Mouse (Mus musculus) stomach, postnatal 0 days (tissue): Measurements from ENCODE around the gene Lingo2.

Source experiments
- CTCF ChIP-seq: IDR thresholded peaks from 2 replicates; pipeline ENCODE4 v1.5.1; 2016; ENCODE audit warnings: antibody characterized with exemption, low read depth, mild to moderate bottlenecking, moderate library complexity
- EP300 ChIP-seq: optimal IDR thresholded peaks from 2 replicates; pipeline ENCODE3; 2016; ENCODE audit warnings: antibody characterized with exemption

DNA sequence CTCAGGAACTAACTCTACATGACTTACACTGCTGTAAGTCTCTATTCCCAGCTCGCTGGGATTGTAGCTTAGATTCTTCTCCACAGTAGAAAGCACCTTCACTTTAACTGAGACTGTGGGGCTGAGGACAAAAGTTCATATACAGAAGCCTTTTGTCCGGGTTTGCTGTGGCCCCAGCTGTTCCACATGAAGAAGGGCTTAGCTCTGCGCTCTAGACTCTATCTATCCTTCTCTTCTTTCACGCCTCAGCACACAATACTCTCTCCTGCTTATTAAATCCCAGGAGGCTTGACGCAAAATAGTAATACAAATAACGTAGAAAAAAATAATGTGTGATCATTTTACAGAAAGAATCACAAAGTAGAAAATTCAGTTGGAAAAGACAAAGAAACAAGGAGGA, 1107.0 kb downstream of the Lingo2 start:
- TF ChIP-seq CTCF (no peak), EP300 (no peak)
